Mouse (Mus musculus) liver, postnatal 0 days (tissue): ENCODE data around the gene Ddx50. TPM values are rescaled to one million over a fixed set of nuclear protein-coding genes. Genes with fewer than 3 reads are reported as not detected.

Source experiments
- ATAC-seq: fragments of 200-750 bp; cut with Nextera tagmentation; 2 replicates; pipeline ENCODE4 v1.8.0; 2017; ENCODE audit warnings: mild to moderate bottlenecking, moderate library complexity
- DNase-seq: peaks from one replicate; pipeline ENCODE4 v3.0.0-alpha.2; 2016
- H3K27ac ChIP-seq: fragments of 300-500 bp; sonication (generic); 2 replicates; pipeline ENCODE4 v1.5.1; 2014; ENCODE audit warnings: antibody characterized with exemption, moderate library complexity, mild to moderate bottlenecking, low read depth
- H3K27me3 ChIP-seq: fragments of 300-500 bp; sonication (generic); 2 replicates; pipeline ENCODE4 v1.6.1; 2014; ENCODE audit warnings: low read length, control low read depth, mixed read lengths; ENCODE audit not compliant: insufficient read depth
- H3K36me3 ChIP-seq: fragments of 300-500 bp; sonication (generic); replicated peaks from 2 replicates; pipeline ENCODE4 v1.6.1; 2014; ENCODE audit warnings: mild to moderate bottlenecking, control low read depth, low read length, moderate library complexity, mixed read lengths; ENCODE audit not compliant: insufficient read depth
- H3K4me1 ChIP-seq: fragments of 300-500 bp; sonication (generic); 2 replicates; pipeline ENCODE4 v1.6.1; 2014; ENCODE audit warnings: antibody characterized with exemption, mild to moderate bottlenecking, control low read depth; ENCODE audit not compliant: insufficient read depth
- H3K4me2 ChIP-seq: fragments of 300-500 bp; sonication (generic); 2 replicates; pipeline ENCODE4 v1.6.1; 2014; ENCODE audit warnings: low read depth, mild to moderate bottlenecking, low read length, moderate library complexity, mixed read lengths
- H3K4me3 ChIP-seq: fragments of 300-500 bp; sonication (generic); 2 replicates; pipeline ENCODE4 v1.5.1; 2014; ENCODE audit warnings: low read depth, low read length
- H3K9ac ChIP-seq: fragments of 300-500 bp; sonication (generic); replicated peaks from 2 replicates; pipeline ENCODE4 v1.6.1; 2014; ENCODE audit warnings: mild to moderate bottlenecking, moderate library complexity
- H3K9me3 ChIP-seq: fragments of 300-500 bp; sonication (generic); 2 replicates; pipeline ENCODE4 v1.6.1; 2016; ENCODE audit warnings: mild to moderate bottlenecking, control low read depth, low read length, mixed read lengths
- CTCF ChIP-seq: sonication (generic); IDR thresholded peaks from 2 replicates; pipeline ENCODE4 v1.5.1; 2016; ENCODE audit warnings: antibody characterized with exemption, low read depth
- EP300 ChIP-seq: IDR thresholded peaks from 2 replicates; pipeline ENCODE4 v1.6.1; 2016; ENCODE audit warnings: antibody characterized with exemption, low read depth, mild to moderate bottlenecking
- WGBS: fragments of 180-500 bp; shearing (Covaris S2); extraction: QIAGEN DNeasy Blood & Tissue Kit; methylation state at CpG from one replicate; pipeline ENCODE4 v1.1.7; 2014; ENCODE audit not compliant: insufficient replicate concordance; 5-methylcytosine and 5-hydroxymethylcytosine counted together
- microRNA-seq: library from miRNA; unstranded; fragments of <30 nt; microRNA quantifications from one replicate; pipeline ENCODE4, GENCODE M21; 2016
- polyA plus RNA-seq: library from polyadenylated mRNA; unstranded; fragments of >200 nt; fragmentation: Nextera tagmentation; extraction: Ambion mirVana; gene quantifications from 2 replicates; pipeline ENCODE4 v1.2.1, GENCODE M21; 2015

Gene Ddx50
- polyA plus RNA-seq, 1 experiment from 2014 or later = 35.3 TPM

DNA sequence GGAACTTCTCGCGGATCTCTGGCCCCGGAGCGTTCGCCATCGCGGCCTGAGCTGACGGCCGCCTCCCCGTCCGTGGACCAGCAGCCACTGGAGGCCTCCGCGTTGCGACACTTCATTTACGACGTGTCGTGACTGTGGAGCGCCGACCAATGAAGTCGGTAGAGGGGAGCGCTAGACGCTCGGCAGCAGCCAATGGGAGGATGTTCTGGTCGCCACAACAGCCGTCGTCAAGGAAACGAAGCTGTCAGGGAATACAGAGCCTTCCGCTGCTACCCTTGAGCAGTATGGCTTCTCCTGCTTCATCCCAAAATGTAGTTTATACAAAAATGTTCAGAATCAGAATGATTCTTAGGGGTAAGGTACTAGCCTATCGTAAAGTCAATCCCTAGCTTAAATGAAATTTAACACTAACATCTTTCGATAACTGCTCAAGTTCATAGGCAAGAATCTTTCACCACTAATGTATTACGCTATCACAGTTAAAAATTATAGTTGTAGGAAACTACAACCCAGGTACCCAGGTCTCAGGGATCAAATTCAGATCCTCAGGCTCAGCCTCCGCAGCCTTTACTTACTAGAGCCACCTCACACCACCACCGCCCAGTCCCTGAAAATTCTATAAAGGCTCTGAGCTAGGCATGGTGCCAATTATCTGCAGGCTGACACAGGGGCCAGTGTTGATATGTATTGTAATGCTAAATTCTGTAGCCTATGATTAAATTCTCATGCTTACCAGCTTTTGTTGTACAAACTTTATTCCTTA lies 72.5 kb downstream of the Ddx50 start, which contains the start of gene Kif1bp:
Kif1bp (minus strand) TSS at position 120 of the 763 bp plus-strand sequence.
- Histone ChIP-seq H3K4me2 (peak within 1 kb of the TSS; percentile 88), H3K9ac (peak within 1 kb of the TSS; percentile 75), H3K36me3 (peaks cover 37% of the 10 kb centered on the region), H3K4me3 (peak within 1 kb of the TSS; percentile 89), H3K9me3 (no peaks in the 10 kb centered on the region), H3K4me1 (peaks cover 10% of the 10 kb centered on the region), H3K27me3 (no peaks in the 10 kb centered on the region), H3K27ac (peak within 1 kb of the TSS; percentile 34)
- ATAC-seq = peak; percentile 97
- peak; percentile 97 for DNase-seq
- 6% methylated on average over 33 of the region's 33 CpGs for WGBS
- TF ChIP-seq CTCF = no peak
- TF ChIP-seq EP300 = no peak

DNA sequence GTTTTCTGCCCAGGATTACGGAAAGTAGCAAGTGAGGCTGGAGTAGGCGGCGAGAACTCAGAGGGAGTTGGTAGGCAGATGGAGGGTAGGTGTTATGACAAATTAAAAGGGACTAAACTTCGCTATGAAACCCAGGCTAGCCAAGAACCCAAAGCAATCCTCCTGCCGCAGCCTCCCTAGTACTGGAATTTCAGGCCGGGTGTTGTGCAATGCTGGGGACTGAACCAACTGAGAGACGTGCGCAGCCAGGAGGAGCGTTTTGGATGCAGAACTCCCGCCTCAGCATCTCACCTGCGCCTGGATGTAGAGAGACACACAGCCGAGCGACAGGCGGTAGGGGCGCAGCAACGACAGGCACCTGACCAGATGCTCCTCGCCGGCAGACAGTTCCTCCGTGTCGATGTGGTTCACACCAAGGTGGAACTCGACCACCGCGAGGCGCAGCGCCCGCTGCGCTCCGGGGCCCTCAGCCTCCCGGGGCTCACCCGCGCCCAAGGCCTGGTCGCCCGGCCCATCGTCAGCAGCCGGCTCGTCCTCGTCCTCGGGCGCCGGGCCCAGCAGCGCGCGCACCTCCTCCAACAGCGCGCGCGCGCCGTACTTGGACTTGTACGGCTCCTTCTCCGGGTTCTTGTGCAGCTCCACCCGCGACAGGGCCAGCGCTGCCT lies 73.2 kb downstream of the Ddx50 start:
- WGBS = 1% methylated on average over 54 of the region's 54 CpGs
- Histone ChIP-seq H3K36me3 (peaks cover 36% of the 10 kb centered on the region), H3K27me3 (no peaks in the 10 kb centered on the region), H3K4me2 (peak overlapping the region; percentile 88), H3K9me3 (no peaks in the 10 kb centered on the region), H3K27ac (peak overlapping the region; percentile 20), H3K9ac (peak overlapping the region; percentile 75), H3K4me3 (peak overlapping the region; percentile 89), H3K4me1 (peaks cover 10% of the 10 kb centered on the region)
- ATAC-seq (peak; percentile 84), DNase-seq (no peak)
- no peak for TF ChIP-seq EP300

DNA sequence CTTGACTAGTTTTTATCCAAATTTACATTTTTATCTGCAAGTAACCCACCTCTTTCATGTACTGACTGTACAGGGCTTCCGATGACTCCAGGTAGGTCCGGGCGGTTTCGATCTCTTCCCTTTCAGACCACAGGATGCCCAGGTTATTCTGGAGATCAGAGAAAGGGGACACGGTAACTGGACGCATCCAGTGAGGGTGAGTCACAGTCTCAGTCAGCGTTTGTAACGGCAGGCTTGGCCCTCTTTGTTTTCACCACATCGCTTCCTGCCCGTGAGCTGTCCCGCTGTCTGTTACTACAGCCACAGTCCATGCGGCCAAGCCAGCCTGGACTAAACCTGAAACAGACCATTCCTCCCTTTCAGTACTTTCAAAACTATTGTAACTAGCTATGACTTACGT lies 76.0 kb downstream of the Ddx50 start:
- WGBS = 91% methylated on average over 13 of the region's 13 CpGs
- TF ChIP-seq EP300 = no peak
- TF ChIP-seq CTCF = no peak
- Histone ChIP-seq H3K36me3 (peaks cover 32% of the 10 kb centered on the region), H3K4me2 (no peak overlapping the region), H3K9ac (no peak overlapping the region), H3K27me3 (no peaks in the 10 kb centered on the region), H3K4me1 (peaks cover 10% of the 10 kb centered on the region), H3K4me3 (no peak overlapping the region), H3K9me3 (no peaks in the 10 kb centered on the region), H3K27ac (no peak overlapping the region)
- DNase-seq (no peak), ATAC-seq (no peak)

DNA sequence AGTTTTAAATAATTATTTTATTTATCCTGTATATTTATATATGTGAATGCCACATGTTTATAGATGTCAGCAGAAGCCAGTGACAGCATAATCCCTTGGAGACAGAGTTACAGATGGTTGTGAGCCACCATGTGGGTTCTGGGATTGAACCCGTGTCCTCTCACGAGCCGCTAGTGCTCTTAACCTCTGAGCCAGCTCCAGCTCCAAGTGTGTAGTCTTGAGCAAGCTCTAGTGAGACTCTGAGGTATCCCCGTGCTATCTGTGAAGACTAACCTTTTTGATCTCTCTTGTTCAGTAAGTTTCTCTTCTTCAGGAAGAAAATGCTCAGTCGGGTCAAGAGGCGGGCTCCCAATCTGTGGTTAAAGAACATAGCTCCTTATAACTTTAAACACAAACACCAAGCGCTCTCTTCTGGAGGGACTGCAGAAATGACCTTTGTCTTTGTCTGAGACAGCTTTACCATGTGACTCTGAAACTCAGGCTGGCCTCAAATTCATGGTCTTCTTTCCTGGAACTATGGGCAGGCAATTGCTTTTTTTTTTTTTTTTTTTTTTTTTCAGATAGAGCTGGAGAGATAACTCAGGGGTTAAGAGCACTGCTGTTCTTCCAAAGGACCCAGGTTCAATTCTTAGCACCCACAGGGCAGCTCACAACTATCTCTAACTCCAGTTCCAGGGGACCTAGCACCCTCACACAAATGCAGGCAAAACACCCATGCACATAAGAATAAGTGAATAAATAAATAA lies 80.7 kb downstream of the Ddx50 start:
- ATAC-seq = no peak
- no peak overlapping the region for H3K27ac ChIP-seq
- TF ChIP-seq EP300 (no peak), CTCF (no peak)
- no peak for DNase-seq
- H3K4me1 ChIP-seq = no peaks in the 10 kb centered on the region
- 76% methylated on average over 7 of the region's 7 CpGs for WGBS
- no peaks in the 10 kb centered on the region for H3K9me3 ChIP-seq
- H3K4me2 ChIP-seq = no peak overlapping the region
- H3K9ac ChIP-seq = no peak overlapping the region
- no peaks in the 10 kb centered on the region for H3K27me3 ChIP-seq
- no peak overlapping the region for H3K4me3 ChIP-seq
- peaks cover 59% of the 10 kb centered on the region for H3K36me3 ChIP-seq

DNA sequence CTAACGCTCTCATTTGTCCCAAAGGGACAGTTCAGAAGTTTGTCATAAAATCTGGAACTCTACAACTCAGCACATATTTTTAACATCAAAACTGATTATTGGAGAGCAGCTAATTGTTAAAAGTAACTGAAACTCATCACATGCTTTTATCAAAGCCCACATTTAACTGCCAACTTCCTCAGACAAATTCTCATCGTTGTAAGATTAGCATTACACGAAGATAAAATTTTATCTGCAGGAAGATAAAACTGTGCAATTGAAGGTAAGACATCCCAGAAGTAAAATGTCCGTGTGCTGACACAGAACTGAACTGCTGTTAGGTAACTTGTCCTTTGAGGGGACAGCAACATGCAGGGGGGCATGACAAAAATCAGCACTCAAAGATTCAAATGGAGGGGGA lies 82.2 kb downstream of the Ddx50 start:
- H3K9ac ChIP-seq = no peak overlapping the region
- no peaks in the 10 kb centered on the region for H3K27me3 ChIP-seq
- no peak overlapping the region for H3K27ac ChIP-seq
- peaks cover 59% of the 10 kb centered on the region for H3K36me3 ChIP-seq
- 51% methylated on average over 4 of the region's 4 CpGs for WGBS
- no peaks in the 10 kb centered on the region for H3K9me3 ChIP-seq
- H3K4me1 ChIP-seq = no peaks in the 10 kb centered on the region
- no peak overlapping the region for H3K4me2 ChIP-seq
- no peak for TF ChIP-seq CTCF
- TF ChIP-seq EP300 = no peak
- DNase-seq = no peak
- no peak for ATAC-seq
- no peak overlapping the region for H3K4me3 ChIP-seq

Small RNAs within 50 kb of the gene (microRNA-seq; reads per million reads assigned to microRNA genes)
- not detected for gene Mir7215

Other genes with a start within 250 kb of the Ddx50 start
- 0.45 and 0.48 TPM in 2 replicates for gene Hkdc1, start 228.7 kb downstream of the Ddx50 start, polyA plus RNA-seq
- 0.12 TPM in 1 of 2 replicates, not detected in the other for gene 4930507D05Rik, start 201.7 kb downstream of the Ddx50 start, polyA plus RNA-seq
- gene Supv3l1, start 201.5 kb downstream of the Ddx50 start, polyA plus RNA-seq = 7.3 and 8.6 TPM in 2 replicates
- gene Vps26a, start 164.4 kb downstream of the Ddx50 start, polyA plus RNA-seq = 32.1 and 33.8 TPM in 2 replicates
- gene Srgn, start 123.8 kb downstream of the Ddx50 start, polyA plus RNA-seq = 108 and 110 TPM in 2 replicates
- gene Kif1bp, start 72.8 kb downstream of the Ddx50 start, polyA plus RNA-seq = 6.5 and 7.2 TPM in 2 replicates
- 7.2 and 8.3 TPM in 2 replicates for gene Ddx21, start 48.9 kb downstream of the Ddx50 start, polyA plus RNA-seq
- gene Stox1, start 74.9 kb upstream of the Ddx50 start, polyA plus RNA-seq = 0.21 and 0.53 TPM in 2 replicates
- gene Ccar1, start 141.1 kb upstream of the Ddx50 start, polyA plus RNA-seq = 35.3 and 35.5 TPM in 2 replicates